24 mouse cellular contexts compared by ENCODE assay signal in genomic region chr14:99354046-99354445, GRCm38 (mm10). TPM values are rescaled to one million over a fixed set of nuclear protein-coding genes. Genes with fewer than 3 reads are reported as not detected.
DNase-seq lines count a peak whose midpoint lies in the region; ATAC-seq and TF ChIP-seq lines count a peak whose summit lies in the region.
"Had no signal": no experiment of that assay in that cellular context is flagged by ENCODE, and none has a peak within 500 bp of the region (broad histone marks: within the 10 kb centered on the region; RNA-seq: fewer than 3 reads in every experiment).

No protein-coding gene starts in this region.

- H3K27me3 ChIP-seq in midbrain, embryonic 11.5 days (ENCODE audit: control insufficient read depth, insufficient read depth, low read length): no peaks in the 10 kb centered on the region
- no peaks in the 10 kb centered on the region for H3K27me3 ChIP-seq in midbrain, embryonic 13.5 days
- H3K27me3 ChIP-seq in ES-Bruce4 (ENCODE audit: control insufficient read depth, insufficient read depth, low read length, poor library complexity, severe bottlenecking): no peaks in the 10 kb centered on the region
- H3K27me3 ChIP-seq in MEL (ENCODE audit: control insufficient read depth in 1 of 2, insufficient read depth in 2 of 2, low read length in 2 of 2): no peaks in the 10 kb centered on the region
- H3K27me3 ChIP-seq: forebrain, embryonic 15.5 days; heart, embryonic 13.5 days had no signal

- H3K36me3 ChIP-seq in midbrain, embryonic 11.5 days (ENCODE audit: control insufficient read depth, insufficient read depth, low read length): no peaks in the 10 kb centered on the region
- H3K36me3 ChIP-seq in midbrain, embryonic 13.5 days: no peaks in the 10 kb centered on the region
- no peaks in the 10 kb centered on the region for H3K36me3 ChIP-seq in ES-Bruce4 (ENCODE audit: control insufficient read depth, insufficient read depth, low read length, poor library complexity, severe bottlenecking)
- no peaks in the 10 kb centered on the region for H3K36me3 ChIP-seq in MEL (ENCODE audit: control insufficient read depth in 1 of 2, insufficient read depth in 2 of 2, low read length in 2 of 2)
- H3K36me3 ChIP-seq: forebrain, embryonic 15.5 days; heart, embryonic 10.5 days; heart, embryonic 13.5 days had no signal

- no peaks in the 10 kb centered on the region for H3K79me2 ChIP-seq in MEL (ENCODE audit: control insufficient read depth, insufficient read depth, low read length, poor library complexity)

- peak; percentile 4 for DNase-seq in midbrain, embryonic 11.5 days (ENCODE audit: low spot score, missing footprints)
- DNase-seq in MEL (ENCODE audit: low read depth, low spot score): peak; percentile 14
- peak; percentile 62 for DNase-seq in brain, embryonic 14.5 days (ENCODE audit: low read depth)
- DNase-seq in kidney, postnatal 25 days: no peak
- DNase-seq in layer of hippocampus, adult 9-11 months: no peak
- DNase-seq: adrenal gland, adult 2 months; adrenal gland, postnatal 25 days; cerebellum, adult 18-20 months; cerebellum, adult 9-10 months; cerebellum, postnatal 14 days; gastrocnemius, postnatal 36 days; heart, adult 2 months; heart, postnatal 14 days; heart, postnatal 4 days had no signal

- no peak for ATAC-seq in midbrain, embryonic 11.5 days (ENCODE audit: low FRiP score)
- ATAC-seq in midbrain, embryonic 13.5 days: no peak
- ATAC-seq: CD4-positive, CD25-positive, alpha-beta regulatory T cell, adult 4 months; forebrain, embryonic 15.5 days; hindbrain, postnatal 0 days; inflammation-experienced regulatory T-cells, adult 6 months; intestine, embryonic 16.5 days had no signal

- no peak overlapping the region for H3K9ac ChIP-seq in midbrain, embryonic 11.5 days (ENCODE audit: low read length)
- no peak overlapping the region for H3K9ac ChIP-seq in midbrain, embryonic 13.5 days (replicated peaks)
- H3K9ac ChIP-seq in ES-Bruce4 (ENCODE audit: low read depth, poor library complexity, severe bottlenecking): no peak overlapping the region
- no peak overlapping the region for H3K9ac ChIP-seq in MEL (ENCODE audit: control insufficient read depth, low read depth, low read length, poor library complexity, severe bottlenecking)
- H3K9ac ChIP-seq: forebrain, embryonic 15.5 days; heart, embryonic 13.5 days; hindbrain, embryonic 14.5 days had no signal

- H3K4me3 ChIP-seq in midbrain, embryonic 11.5 days (ENCODE audit: low read depth, low read length): no peak overlapping the region
- H3K4me3 ChIP-seq in midbrain, embryonic 13.5 days (replicated peaks): no peak overlapping the region
- H3K4me3 ChIP-seq in ES-Bruce4 (ENCODE audit: low read depth, low read length) (no peak overlapping the region), MEL (ENCODE audit: control insufficient read depth in 1 of 2, insufficient read depth in 1 of 2, low read depth in 2 of 2, low read length in 2 of 2) (no peak overlapping the region)
- H3K4me3 ChIP-seq: forebrain, embryonic 15.5 days; heart, adult 2 months; heart, embryonic 10.5 days; heart, embryonic 13.5 days had no signal

- no peak overlapping the region for H3K27ac ChIP-seq in midbrain, embryonic 11.5 days (ENCODE audit: low read depth, low read length)
- H3K27ac ChIP-seq in midbrain, embryonic 13.5 days: no peak overlapping the region
- H3K27ac ChIP-seq in ES-Bruce4 (ENCODE audit: insufficient read depth, low read length) (peak overlapping the region; percentile 96), MEL (ENCODE audit: control insufficient read depth, low read depth, low read length) (no peak overlapping the region)
- H3K27ac ChIP-seq: forebrain, embryonic 15.5 days; heart, adult 2 months; heart, embryonic 10.5 days; heart, embryonic 13.5 days; hindbrain, embryonic 14.5 days; hindbrain, postnatal 0 days had no signal

- TF ChIP-seq POLR2A in ES-Bruce4 (IDR thresholded peaks at IDR 0.05; ENCODE audit: insufficient read depth, low read length) (no peak), MEL (IDR thresholded peaks at IDR 0.05; ENCODE audit: control insufficient read depth in 1 of 2, insufficient read depth in 1 of 2, low read depth in 1 of 2, low read length in 2 of 2, poor library complexity in 1 of 2) (no peak)
- no peak for TF ChIP-seq POLR2A in brain, embryonic 14.5 days (IDR thresholded peaks at IDR 0.05; ENCODE audit: borderline replicate concordance, extremely low read depth, insufficient read depth, insufficient read length, poor library complexity, severe bottlenecking)

- no peak for TF ChIP-seq CTCF in ES-Bruce4 (IDR thresholded peaks at IDR 0.05; ENCODE audit: low read depth, low read length)
- TF ChIP-seq CTCF in MEL (IDR thresholded peaks at IDR 0.05 in 2 of 3, conservative IDR thresholded peaks at IDR 0.05 in 1 of 3; ENCODE audit: control insufficient read depth in 1 of 3, insufficient read depth in 1 of 3, low read depth in 2 of 3, low read length in 3 of 3, poor library complexity in 1 of 3, severe bottlenecking in 1 of 3): no peak
- no peak for TF ChIP-seq CTCF in brain, embryonic 14.5 days (IDR thresholded peaks at IDR 0.05; ENCODE audit: borderline replicate concordance, extremely low read depth, insufficient read depth, insufficient read length)

- no peaks in the 10 kb centered on the region for H3K9me3 ChIP-seq in midbrain, embryonic 11.5 days (ENCODE audit: control insufficient read depth, low read length)
- no peaks in the 10 kb centered on the region for H3K9me3 ChIP-seq in midbrain, embryonic 13.5 days
- H3K9me3 ChIP-seq in ES-Bruce4 (replicated peaks; ENCODE audit: control insufficient read depth, insufficient read depth, low read length, poor library complexity, severe bottlenecking): no peaks in the 10 kb centered on the region
- no peaks in the 10 kb centered on the region for H3K9me3 ChIP-seq in MEL (replicated peaks; ENCODE audit: insufficient read depth, low read length)
- H3K9me3 ChIP-seq: forebrain, embryonic 15.5 days; heart, embryonic 10.5 days; heart, embryonic 13.5 days had no signal

- H3K4me2 ChIP-seq in midbrain, embryonic 11.5 days: no peak overlapping the region
- H3K4me2 ChIP-seq in midbrain, embryonic 13.5 days (replicated peaks): no peak overlapping the region
- H3K4me2 ChIP-seq: forebrain, embryonic 15.5 days; heart, embryonic 13.5 days; hindbrain, embryonic 14.5 days had no signal

- TF ChIP-seq EP300 in ES-Bruce4 (IDR thresholded peaks at IDR 0.05; ENCODE audit: insufficient read depth, low read depth, low read length) (no peak), MEL (IDR thresholded peaks at IDR 0.05; ENCODE audit: low read depth in 1 of 2, low read length in 2 of 2) (no peak)

- WGBS in midbrain, embryonic 11.5 days: 73% methylated on average over 2 of the region's 2 CpGs
- WGBS in midbrain, embryonic 13.5 days: 68% methylated on average over 2 of the region's 2 CpGs

- H3K4me1 ChIP-seq in midbrain, embryonic 11.5 days (ENCODE audit: control insufficient read depth, insufficient read depth, low read length): peaks cover 1% of the 10 kb centered on the region
- H3K4me1 ChIP-seq in midbrain, embryonic 13.5 days (replicated peaks): 0 out of 2 replicates have a peak, but pooled peaks cover under 1% of the 10 kb centered on the region
- H3K4me1 ChIP-seq in ES-Bruce4 (ENCODE audit: control insufficient read depth, insufficient read depth, low read length) (peaks cover 9% of the 10 kb centered on the region), MEL (ENCODE audit: control insufficient read depth in 1 of 2, insufficient read depth in 2 of 2, low read length in 2 of 2) (no peaks in the 10 kb centered on the region)
- H3K4me1 ChIP-seq: forebrain, embryonic 15.5 days; heart, embryonic 10.5 days; heart, embryonic 13.5 days had no signal

- TF ChIP-seq RAD21 in MEL (IDR thresholded peaks at IDR 0.05; ENCODE audit: low read depth, low read length): no peak

TF ChIP-seq in MEL, 35 proteins besides CTCF, POLR2A, EP300 and RAD21:
- TF ChIP-seq TCF12 (IDR thresholded peaks at IDR 0.05; ENCODE audit: low read depth, low read length) (no peak), ZNF384 (IDR thresholded peaks at IDR 0.05; ENCODE audit: low read depth, low read length) (no peak), POLR2AphosphoS5 (IDR thresholded peaks at IDR 0.05; ENCODE audit: borderline replicate concordance, low read depth, low read length) (no peak), MAFK (IDR thresholded peaks at IDR 0.05; ENCODE audit: borderline replicate concordance, low read depth, low read length) (no peak), KAT2A (conservative IDR thresholded peaks at IDR 0.05; ENCODE audit: low read depth, low read length) (no peak), HCFC1 (IDR thresholded peaks at IDR 0.05; ENCODE audit: low read depth, low read length) (no peak), ZMIZ1 (IDR thresholded peaks at IDR 0.05; ENCODE audit: low read depth, low read length) (no peak)

RNA-seq across cellular contexts. Expression of gene Klf5, which starts 55.6 kb away (rescaled TPM):
- 2.9 and 3.4 TPM in 2 replicates for polyA plus RNA-seq in midbrain, embryonic 11.5 days (2014; fragmentation: Nextera tagmentation; extraction: Ambion mirVana)
- polyA plus RNA-seq in midbrain, embryonic 13.5 days (2015; fragmentation: Nextera tagmentation; extraction: Ambion mirVana): 2.4 TPM in 2 replicates
- 122 and 125 TPM in 2 replicates for polyA plus RNA-seq in ES-Bruce4 (2011; ENCODE audit: insufficient read depth, insufficient read length, low read depth, missing spikeins)
- total RNA-seq in MEL (2012; rRNA removed): 0.69 and 0.92 TPM in 2 replicates
- 1 to 10 TPM in 1 of 2 experiments, not detected in 1; 3.9 TPM for polyA plus RNA-seq in MEL (2012; ENCODE audit: insufficient read depth in 1 of 2, insufficient read length in 2 of 2, low read depth in 1 of 2, low replicate concordance in 2 of 2, missing spikeins in 1 of 2)
- 2.8 and 3.3 TPM in 2 replicates for polyA plus RNA-seq in brain, embryonic 14.5 days (2012; rRNA removed)
- polyA plus RNA-seq: inflammation-experienced regulatory T-cells, adult 6 months had no signal

Comparison
In these comparisons a context has a peak if more than half of its experiments do, and no peak if none do; other contexts are left out.
1. DNase-seq: peak in midbrain, embryonic 11.5 days (single experiment), MEL (single experiment) and brain, embryonic 14.5 days (single experiment); none in kidney, postnatal 25 days (0 of 2) and layer of hippocampus, adult 9-11 months (single experiment).